Mouse (Mus musculus) hindlimb bud, embryonic 11.5 days (tissue): ENCODE measurements at regions not wholly inside any gene's neighbourhood (a gene's known extent, or its start where the extent isn't known, plus 50 kb on each side); places are given as distances from the start of the nearest gene placed in this dataset.

ENCODE experiments used
- DNase-seq: peaks from one replicate; pipeline ENCODE4 v3.0.0-alpha.2; 2012; ENCODE audit warnings: low read depth, low spot score; ENCODE audit errors: extremely low spot score

DNA sequence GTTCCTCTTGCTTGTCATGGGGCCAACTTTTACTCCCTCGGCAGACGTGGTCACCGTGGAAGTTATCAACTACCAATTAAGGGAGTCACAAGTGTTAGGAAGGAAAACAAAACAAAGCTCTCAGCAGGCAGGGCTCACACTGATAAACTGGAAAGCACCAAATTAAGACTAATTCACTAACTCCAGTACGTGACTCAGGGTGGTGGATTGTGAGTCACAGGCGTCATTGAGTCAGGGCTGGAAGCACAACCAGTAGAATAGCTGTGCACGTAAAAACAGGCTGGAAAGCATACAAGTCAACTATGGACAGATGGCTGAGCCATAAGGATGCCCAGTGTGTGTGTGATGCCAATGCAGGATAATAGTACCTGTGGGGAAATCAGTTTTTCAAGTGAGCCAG lies 204.9 kb downstream of the Gja1 start:
- DNase-seq = no peak

DNA sequence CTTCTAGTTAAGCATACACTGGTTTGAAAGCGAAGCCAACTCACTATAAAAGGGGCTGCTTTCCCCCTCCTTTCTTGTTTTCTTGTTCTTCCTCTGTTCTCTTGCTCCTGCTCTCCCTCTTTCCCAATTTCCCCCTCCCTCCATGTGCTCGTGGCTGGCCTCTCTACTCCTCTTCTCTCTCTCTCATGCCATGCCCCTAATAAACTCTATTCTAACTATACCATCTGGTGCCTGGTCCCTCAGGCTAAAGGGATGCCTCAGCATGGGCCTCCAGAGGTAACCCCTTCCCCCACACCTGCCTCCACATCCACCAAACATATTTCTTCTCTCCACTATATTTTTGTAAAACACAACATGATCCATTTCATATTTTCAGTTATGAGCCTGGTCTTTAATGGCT lies 210.1 kb downstream of the Gja1 start:
- no peak for DNase-seq

DNA sequence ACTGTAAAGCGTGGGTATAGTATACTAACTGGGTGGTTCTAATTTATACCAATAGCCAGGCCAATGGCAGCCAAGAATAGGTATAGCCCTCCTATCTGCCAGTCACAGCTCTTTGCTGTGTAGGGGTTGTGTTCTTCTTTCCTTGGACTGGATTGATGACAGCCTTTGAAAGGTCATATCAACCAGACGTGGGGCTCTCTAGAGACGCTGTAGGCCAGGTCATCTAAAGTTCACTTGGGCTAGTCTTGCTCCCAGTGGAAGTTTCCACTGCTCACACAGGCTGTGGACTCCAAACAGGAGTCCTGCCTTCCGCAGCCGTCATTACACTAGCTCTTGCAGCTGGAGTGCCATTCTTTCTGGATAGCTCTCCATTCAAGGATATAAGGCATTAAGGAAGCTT lies 220.3 kb downstream of the Gja1 start:
- no peak for DNase-seq

DNA sequence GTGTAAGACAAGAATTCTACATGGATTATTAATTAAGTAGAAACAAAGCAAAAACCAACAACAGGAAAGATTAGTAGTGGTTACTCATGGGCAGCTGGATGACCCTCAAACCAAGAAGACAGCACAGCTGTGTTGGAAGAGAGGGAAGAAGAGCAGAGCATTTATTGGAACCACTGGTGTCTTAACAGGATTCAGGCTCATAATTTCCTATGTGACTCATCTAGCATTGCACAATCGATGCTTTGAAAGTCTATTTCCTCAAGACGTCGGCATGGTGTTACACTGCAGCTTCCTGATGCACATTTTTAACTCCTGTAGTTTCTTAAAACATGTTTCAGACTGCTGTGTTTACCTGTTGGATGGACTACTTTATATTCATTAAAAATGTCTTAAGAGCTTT lies 221.1 kb downstream of the Gja1 start:
- no peak for DNase-seq

DNA sequence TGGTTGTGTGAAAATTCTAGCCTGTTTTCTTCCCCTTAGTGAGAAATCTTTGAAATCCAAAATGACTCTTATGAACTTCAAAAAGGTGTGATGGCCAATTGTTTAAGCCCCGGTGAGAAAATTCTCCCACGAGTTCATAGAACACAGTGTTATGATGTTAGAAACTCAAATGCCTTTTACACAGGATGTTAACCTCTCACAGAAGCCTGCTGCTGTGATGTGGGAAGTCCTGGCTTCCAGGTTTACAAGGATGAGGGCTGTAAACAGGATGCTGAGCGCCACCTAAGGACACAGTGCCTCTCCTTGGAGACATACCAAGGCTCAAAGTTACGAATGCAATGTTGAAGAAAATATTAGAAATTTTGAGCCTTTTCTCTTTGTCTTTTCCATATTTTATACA lies 222.8 kb downstream of the Gja1 start:
- no peak for DNase-seq

DNA sequence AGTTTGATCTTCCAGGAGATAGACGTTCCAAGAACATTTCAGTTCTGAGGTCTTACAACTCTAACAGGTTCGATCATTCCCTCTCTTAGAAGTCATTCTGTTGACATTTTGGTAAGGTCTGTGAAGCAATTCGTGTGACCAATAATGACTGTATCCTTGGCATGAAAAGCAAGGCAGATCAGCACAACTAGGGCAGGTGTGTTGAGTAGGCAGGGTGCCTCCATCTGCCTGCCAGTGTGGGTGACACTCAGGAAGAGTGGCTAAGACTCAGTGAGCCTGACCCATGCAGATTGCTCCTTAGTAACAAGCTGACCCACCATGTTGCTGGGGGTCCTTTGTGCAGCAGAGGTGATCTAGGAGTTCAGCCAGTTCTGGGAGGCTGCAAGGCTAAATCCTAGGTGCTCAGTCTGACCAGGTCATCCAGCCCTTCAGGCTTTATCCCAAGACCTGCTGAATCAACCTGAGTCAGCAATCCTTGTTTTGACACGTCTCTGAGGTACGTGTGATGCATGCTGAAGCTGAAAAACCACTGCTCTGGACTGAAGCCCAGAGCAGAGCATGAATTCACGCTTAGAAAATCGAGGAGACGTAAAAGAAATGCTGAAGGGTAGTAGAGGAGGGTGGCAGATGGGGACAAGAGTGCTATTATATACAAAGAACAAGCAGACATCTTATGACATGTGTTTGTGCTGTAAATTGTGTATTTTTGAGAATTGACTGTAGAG lies 234.6 kb downstream of the Gja1 start:
- no peak for DNase-seq

DNA sequence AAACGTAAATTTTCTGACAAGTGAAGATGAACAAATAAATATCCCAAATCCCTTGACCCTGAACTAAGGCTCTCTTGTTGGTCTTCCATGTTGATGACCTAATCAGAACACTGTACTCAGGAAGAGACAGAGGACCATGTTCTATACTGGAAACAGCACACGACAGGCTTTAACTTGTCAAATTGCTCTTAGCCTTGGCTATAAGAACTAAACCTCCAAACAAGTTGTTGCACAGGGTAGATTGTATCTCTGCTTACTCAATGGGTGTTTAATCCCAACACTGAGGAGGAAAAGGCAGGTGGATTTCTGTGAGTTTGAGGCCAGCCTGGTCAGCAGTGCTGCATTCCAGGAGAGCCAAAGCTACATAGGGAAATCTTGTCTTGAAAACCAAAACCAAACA lies 265.5 kb downstream of the Gja1 start:
- no peak for DNase-seq

DNA sequence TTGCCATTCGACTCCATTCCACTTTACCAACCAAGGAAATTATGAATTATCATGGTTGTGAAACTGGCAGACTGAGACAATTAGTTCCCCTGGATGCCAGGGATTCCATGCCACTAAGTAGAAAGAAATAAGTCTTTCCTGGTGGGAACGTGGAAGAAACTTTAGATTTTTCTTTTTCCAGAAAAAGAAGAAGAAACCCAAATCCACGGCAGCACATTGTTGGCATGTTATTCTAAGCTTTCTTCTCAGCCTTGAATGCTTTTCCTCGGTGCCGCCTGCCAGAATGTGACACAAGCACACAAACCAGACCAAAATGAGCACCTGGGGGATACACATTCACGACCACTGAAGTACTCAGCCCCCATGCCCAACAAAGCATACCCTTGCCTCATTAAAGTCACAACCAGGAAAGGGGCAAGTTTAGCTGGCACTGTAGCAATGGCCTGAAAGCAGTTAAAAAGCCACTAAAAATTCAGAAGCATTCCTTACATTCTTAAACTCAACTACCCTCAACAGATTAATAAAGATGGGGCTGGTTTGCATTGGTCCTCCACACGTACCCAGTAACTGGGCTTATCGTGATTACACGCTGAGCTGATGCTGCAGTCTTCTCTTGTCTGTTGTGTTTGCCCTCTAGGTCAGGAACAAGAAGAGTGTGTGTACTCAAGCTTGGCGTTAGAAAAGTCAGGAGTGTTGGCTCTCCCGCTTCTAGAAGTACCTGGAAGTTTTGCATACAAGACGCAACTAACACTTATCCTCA lies 266.4 kb downstream of the Gja1 start:
- no peak for DNase-seq

DNA sequence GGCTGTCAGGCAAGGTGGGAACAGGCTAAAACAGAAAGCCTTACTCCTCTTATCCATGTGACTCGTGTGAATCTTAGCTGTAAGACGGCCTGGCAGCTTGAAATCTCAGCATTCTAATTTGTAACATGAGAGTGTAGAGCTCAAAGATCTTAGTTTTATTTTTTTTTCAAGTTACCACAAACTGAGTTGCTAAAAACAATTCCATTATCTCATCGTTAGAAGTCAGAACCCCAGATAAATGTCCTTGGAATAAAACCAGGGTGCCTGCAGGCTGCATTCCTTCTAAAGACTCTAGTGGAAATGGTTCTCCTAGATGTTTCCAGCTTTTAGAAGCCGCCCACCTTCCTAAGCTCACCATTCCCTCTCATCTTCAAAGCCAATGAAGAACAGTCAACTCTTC lies 283.4 kb downstream of the Gja1 start:
- DNase-seq = no peak

DNA sequence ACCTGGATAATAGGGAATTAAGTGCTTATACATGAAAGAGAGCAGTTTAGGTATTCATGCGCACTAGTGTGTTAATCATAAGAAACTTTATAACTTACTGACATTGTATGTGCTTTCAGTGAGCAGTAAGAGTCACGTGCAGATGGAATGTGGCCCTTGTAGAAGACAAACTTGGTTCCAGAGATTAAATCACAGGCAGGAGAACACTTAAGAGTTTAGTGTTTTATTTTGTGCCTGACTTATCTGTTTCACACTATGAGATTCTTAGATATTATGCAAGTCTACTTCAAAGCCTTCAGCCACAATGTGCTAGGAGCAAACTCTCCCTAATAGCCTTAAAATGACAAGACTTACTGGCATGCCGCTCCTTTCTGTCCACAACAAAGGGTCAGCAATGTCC lies 296.8 kb downstream of the Gja1 start:
- no peak for DNase-seq

DNA sequence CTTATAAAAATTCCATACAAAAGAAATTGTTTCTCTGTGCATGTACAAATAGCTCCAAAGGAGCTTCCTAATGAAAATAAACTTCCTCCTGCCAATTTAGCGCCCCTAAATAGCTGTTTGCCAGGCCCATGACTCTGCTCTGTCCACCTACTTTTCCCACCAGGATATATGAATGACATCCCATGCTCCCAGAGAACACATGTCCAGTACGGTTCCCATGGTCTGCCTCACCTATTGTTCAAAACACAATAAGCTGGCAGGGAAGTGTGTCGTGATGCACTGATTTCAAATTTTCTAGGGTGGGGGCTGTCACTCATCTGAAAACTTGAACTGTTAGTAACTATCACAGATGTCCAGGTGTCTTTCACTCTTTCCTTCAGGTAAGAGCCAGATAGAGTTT lies 305.8 kb downstream of the Gja1 start:
- DNase-seq = no peak

DNA sequence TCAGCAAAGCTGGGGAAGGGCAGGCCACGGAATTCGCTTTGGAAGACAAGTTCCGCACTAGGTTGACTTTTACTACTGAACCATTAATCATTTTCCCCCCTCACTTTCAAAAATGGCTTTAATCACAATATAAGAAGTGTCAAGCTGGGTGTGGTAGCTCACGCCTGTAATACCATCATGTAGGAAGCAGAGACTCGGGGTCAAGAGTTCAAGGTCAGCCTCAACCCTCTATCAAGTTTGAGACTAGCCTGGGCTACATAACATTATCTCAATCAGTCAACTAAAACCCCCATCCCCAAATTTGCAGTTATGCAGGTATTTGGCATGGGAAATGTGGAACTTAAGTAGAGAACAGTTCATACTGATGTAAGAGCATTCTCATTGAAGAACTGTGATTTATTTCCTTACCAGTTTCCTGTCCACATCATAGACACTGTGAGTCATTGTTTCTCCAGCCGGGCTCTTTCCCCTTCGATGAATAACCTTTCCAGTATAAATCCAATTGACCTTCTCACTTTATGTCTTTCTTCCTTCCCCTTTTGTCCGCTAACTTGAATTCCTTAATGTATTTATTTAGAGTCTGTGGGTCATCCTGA lies 308.6 kb downstream of the Gja1 start:
- no peak for DNase-seq

DNA sequence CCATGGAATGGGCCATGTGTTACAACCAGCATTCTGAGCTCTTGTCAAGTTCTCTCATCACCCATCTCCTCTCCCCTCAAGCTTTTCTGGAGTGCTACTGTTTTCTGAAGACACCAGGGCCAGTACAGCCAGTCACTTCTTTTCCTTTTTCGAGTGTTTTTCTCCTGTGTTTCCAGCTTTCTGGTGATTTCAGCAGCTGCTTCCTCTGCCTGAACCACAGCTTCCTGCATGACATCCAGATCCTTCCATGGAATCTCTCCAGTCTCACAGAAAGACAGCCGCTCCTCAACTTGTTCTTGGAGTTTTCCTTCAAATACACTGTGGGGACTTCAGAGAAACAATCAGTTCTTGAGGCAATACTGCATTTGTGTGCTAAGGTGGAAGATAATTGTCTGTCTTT lies 314.3 kb downstream of the Gja1 start:
- no peak for DNase-seq

DNA sequence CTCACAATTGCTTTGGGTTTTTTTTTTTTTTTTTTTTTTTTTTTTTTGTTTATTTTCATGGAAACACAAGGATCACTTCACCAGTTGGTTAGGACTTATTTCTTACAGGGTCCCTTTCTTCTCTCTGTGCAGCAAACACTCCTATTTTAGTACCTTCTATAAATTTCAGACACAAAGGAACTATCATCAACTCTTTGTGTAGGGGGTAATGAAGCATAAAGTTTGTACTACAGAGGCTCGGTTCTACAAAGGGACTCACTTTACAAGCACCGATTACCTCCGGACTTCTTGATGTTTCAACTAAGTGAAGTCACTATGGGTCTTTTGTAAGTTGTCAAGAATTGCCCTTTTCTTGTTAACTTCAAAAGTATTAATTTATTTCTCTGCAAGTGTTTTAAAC lies 318.0 kb downstream of the Gja1 start:
- DNase-seq = no peak

DNA sequence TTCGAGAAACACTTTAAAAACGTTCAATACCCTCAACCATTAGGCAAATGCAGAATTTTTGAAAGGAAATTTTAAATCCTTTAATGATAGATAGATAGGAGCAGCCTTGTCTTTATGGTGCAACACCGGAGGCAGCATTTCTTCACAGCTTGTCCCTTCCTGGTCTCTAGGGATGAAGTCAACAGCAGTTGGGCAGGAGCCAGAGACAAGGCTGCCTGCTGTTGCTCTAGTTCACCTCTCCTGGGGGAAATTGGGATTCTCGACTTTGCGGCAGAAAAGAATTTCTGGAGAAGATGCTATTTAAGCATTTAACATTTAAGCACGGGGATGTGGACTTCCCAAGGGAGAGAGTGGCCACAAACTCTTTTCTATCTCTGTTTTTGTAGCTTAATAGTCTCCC lies 323.0 kb downstream of the Gja1 start:
- DNase-seq = no peak

DNA sequence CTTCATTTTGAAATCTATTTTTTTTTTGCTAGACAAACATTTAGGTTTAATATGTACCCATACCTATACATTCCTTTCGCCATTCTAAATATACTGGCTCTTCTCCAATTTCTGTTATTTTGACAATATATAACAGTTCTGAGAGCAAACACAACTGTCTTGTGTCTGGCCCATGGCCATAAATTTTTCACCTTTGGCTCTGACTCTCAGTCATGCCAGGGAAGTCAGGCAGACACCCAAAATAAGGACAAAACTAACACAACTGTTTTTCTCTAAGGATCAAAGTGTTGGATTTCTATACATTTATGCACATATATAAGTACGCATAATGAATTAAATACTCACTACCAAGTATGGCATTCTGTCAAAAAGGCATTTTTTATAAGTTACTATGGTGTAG lies 331.3 kb downstream of the Gja1 start:
- DNase-seq = no peak

DNA sequence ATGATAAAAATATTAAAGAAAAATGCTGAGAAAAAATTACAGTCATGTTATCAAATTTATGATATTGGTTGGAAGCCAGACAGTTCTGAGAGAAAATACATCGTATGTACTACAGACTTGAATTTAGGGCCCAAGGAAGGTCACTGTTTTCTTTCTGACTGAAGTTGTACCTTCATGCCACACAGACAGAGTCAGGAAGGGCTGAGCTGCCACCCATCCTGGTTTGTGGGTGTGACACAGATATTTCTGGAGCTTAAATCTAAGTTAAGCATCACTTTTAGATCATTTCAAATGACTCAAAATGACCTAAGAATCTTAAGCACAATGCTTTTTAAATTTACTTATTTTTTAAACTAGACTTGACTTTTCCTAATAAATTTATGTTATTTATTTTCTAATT lies 331.8 kb downstream of the Gja1 start:
- DNase-seq = no peak

DNA sequence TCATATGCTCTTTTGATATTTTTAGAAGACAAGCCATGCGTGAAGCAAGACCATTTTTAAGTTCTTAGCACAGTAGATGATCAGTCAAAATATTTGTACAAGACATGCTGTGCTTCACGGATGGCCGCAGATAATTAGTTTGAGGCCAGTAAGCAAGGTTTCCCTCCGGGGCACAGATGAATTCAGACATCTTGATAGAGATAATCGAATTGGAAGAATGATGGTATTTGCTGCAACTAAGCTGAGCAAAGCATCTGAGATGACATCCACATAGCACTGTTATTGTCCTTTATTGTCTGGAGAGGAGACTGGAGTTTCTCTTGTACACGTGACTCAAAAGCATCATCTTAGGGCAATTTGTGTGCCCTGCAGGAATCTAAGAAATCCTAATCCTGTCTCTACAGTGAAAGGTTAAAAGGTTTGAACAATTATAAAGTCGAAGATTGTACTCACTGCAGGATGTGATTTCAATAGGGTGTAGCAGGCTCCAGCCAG lies 335.5 kb downstream of the Gja1 start:
- DNase-seq = no peak

DNA sequence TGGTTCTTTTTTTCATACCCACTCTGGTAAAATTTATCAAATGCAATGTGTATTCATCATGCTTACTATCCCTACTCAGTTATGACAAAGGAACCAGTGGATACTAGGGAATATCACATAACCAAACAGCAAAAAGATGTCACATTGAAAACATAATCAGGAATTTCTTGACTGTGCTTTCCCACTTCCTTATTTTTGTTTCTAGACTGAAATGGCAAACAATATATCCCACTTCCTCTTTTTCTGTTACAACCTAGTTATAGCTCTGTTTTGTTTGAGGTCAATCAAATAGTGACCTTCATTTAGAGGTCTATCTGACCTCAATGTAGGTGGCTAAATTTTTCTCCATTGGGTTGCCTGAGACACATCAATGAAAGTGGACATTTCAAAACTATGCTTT lies 359.9 kb downstream of the Gja1 start:
- no peak for DNase-seq

DNA sequence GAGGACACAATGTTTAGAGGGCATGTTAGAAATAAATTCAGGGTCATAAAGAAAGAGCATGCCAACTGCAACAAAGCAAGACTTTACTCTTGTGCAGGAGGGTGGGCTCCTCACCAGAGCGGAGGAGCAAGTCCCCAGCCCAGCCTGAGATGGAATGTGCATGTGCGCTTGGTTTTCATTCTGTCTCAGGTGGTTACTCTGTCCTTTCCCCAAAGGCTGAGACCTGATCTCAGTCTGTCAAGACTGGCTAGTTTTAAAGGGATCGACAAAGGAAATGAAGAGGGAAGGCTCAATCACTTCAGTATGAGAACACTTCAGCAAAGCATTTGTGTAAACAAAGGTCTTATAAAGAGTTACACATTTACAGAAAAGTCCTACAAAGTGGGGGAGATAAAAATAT lies 362.5 kb downstream of the Gja1 start:
- no peak for DNase-seq

DNA sequence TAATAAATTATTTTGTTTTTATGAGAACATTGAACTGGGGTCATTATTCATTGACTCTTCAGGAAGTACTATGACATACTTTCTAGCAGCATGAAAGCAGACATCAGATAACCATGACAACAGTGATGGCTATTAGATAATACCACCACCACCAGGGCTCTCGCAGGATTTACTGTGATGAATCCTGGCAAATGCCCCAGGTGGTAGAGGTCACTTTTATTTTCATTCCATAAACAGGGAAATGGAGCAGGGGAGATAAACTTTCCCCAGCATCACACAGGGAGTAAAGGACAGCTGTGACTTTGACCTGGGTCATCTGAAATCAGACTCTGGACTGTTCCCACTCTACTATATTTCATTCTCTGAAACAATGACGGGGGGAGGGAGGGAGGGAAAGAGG lies 375.0 kb downstream of the Gja1 start:
- DNase-seq = no peak

DNA sequence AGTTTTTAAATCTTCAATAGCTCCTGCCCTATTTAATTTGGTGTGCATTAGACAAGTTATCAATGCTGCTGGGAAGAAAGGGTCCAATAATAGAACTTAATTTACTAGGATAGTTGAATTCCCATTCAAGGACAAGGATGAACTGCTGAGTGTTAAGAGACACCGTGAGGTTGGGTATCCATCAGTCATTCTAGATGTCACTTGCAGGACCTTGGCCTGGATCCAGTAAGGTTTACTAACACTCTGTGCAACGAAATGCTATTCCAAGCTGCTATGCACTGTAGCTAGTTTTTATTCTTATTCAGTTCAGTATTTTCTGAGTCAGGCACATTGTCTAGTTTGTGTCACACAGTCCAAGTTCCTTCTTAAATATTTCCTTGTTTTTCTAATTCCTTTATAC lies 376.4 kb downstream of the Gja1 start:
- DNase-seq = no peak
